Mouse (Mus musculus): ENCODE data around the gene Tpst1. TPM values are rescaled to one million over a fixed set of nuclear protein-coding genes. Genes with fewer than 3 reads are reported as not detected.
A peak's percentile ranks its signal among the peaks of the same experiment; 100 is the strongest.
"Not testable (repeated sequence)": the region's sequence is repeated elsewhere in the genome, so short reads cannot be mapped to it uniquely, and the experiment has no call there.

Gene Tpst1
- 56.7 and 59.0 TPM in 2 replicates for polyA plus RNA-seq (2015; fragmentation: Nextera tagmentation; extraction: Ambion mirVana)

- no peak within 1 kb of the TSS for H3K9ac ChIP-seq
- 0 out of 2 replicates have a peak, but pooled peaks cover 3% of the 10 kb centered on the region for H3K9me3 ChIP-seq
- H3K36me3 ChIP-seq = no peaks in the 10 kb centered on the region
- H3K4me3 ChIP-seq = no peak within 1 kb of the TSS
- H3K4me2 ChIP-seq = no peak within 1 kb of the TSS
- no peak for ATAC-seq (ENCODE audit: low read depth)
- WGBS = 91% methylated on average over 6 of the region's 6 CpGs
- H3K4me1 ChIP-seq (replicated peaks) = no peaks in the 10 kb centered on the region
- H3K27me3 ChIP-seq = no peaks in the 10 kb centered on the region
- no peak within 1 kb of the TSS for H3K27ac ChIP-seq (replicated peaks)
These were observed at the start of gene Tpst1 for GRCm38 (mm10) chr5:130073026-130073425. Tpst1 (plus strand) TSS chr5:130073326.

GRCm38 (mm10) chr5:130023767-130024539 lies 49.2 kb upstream of the Tpst1 start:
- no peaks in the 10 kb centered on the region for H3K36me3 ChIP-seq
- H3K4me1 ChIP-seq (replicated peaks) = peaks cover 18% of the 10 kb centered on the region
- peak overlapping the region; percentile 58 for H3K4me3 ChIP-seq
- H3K27me3 ChIP-seq = peaks cover 20% of the 10 kb centered on the region
- peak; percentile 92 for ATAC-seq (ENCODE audit: low read depth)
- peak overlapping the region; percentile 90 for H3K4me2 ChIP-seq
- peak overlapping the region; percentile 79 for H3K27ac ChIP-seq (replicated peaks)
- WGBS = under 1% methylated on average over 32 of the region's 32 CpGs
- peak overlapping the region; percentile 75 for H3K9ac ChIP-seq
- H3K9me3 ChIP-seq = no peaks in the 10 kb centered on the region

DNA sequence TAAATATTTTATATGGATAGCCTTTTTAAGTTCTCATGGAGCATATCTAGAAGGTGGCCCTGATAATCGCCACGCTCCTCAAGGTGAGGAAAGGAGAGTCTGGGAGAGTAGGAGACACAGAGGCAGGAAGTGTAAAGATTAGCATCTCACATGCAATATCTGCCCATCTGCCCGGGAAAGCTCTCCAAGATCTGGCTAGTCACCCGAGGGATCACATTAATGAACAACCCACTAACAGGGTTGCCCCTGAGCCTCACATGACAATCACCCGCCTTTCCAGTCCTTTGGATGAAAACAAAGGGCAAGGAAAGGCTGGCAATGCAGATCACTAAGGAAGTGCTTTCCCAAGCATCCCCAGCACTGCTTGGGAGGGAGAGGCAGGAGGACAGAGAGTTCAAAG lies 46.0 kb upstream of the Tpst1 start:
- Histone ChIP-seq H3K4me2 (no peak overlapping the region), H3K9ac (no peak overlapping the region), H3K9me3 (no peaks in the 10 kb centered on the region), H3K27me3 (peaks cover 20% of the 10 kb centered on the region), H3K4me1 (replicated peaks) (peaks cover 17% of the 10 kb centered on the region), H3K27ac (replicated peaks) (no peak overlapping the region), H3K36me3 (no peaks in the 10 kb centered on the region), H3K4me3 (no peak overlapping the region)
- 84% methylated on average over 5 of the region's 5 CpGs for WGBS
- ATAC-seq (ENCODE audit: low read depth) = no peak

- Histone ChIP-seq H3K4me3 (no peak overlapping the region), H3K9me3 (no peaks in the 10 kb centered on the region), H3K9ac (no peak overlapping the region), H3K4me1 (replicated peaks) (peaks cover 14% of the 10 kb centered on the region), H3K4me2 (no peak overlapping the region), H3K27me3 (peaks cover 20% of the 10 kb centered on the region), H3K27ac (replicated peaks) (no peak overlapping the region), H3K36me3 (no peaks in the 10 kb centered on the region)
- no peak for ATAC-seq (ENCODE audit: low read depth)
- WGBS = 85% methylated on average over 7 of the region's 7 CpGs
These were observed 45.4 kb upstream of the Tpst1 start for GRCm38 (mm10) chr5:130027696-130028095.

GRCm38 (mm10) chr5:130029142-130029897 lies 43.8 kb upstream of the Tpst1 start, which contains the start of the genes Asl and Crcp:
Asl (minus strand) TSS chr5:130029247.
Crcp (plus strand) TSS chr5:130029290.
- Histone ChIP-seq H3K9ac (peak within 1 kb of the TSS; percentile 85), H3K27me3 (peaks cover 20% of the 10 kb centered on the region), H3K4me2 (peak within 1 kb of the TSS; percentile 79), H3K36me3 (no peaks in the 10 kb centered on the region), H3K4me3 (peak within 1 kb of the TSS; percentile 69), H3K27ac (replicated peaks) (peak within 1 kb of the TSS; percentile 96), H3K9me3 (no peaks in the 10 kb centered on the region), H3K4me1 (replicated peaks) (peaks cover 9% of the 10 kb centered on the region)
- 3% methylated on average over 51 of the region's 51 CpGs for WGBS
- peak; percentile 85 for ATAC-seq (ENCODE audit: low read depth)

DNA sequence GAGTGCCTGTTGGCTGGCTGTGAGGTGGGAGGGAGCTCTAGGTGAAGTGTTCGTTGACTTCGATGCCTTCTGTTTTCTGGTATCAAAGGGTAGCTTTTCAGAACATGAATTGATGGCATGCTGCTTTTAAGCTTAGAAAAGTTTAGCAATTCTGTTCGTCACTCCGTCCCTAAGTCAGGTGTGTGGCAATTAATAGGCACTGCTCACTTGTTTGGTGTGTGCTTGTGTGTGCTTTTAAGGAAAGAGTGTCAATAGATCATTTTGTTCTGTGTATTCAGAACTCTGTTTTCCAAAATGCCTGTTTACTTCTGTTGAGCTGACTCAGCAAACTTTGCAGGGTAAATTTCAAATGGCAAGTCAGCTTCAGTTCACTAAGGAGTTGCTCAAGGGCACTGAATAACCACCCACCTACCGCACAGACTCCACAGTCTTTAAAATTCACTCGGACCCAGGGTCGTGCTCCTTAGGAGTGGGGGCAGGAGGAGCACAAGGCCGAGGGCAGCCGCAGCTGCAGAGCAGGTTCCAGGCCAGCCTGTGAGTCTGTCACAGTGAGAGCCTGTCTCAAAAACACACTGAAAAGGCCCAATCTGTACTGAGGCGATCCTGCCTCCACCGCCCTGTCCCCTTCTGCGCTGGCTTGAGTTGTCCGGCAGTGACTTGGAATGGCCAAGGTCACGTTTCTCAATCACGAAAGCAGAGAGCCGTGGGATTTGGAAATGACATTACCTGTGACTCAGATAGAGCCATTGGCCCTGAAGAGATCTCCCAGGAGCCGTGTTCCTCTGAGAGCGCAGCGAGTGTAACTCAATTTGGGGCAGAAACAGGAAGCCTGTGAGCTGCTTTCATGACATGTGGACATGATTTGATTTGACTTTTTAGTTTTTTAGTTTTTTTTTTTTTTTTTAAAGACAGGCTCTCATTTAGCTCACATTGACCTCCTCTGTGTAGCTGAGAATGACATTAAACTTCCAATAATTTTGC lies 41.4 kb upstream of the Tpst1 start:
- WGBS = 90% methylated on average over 19 of the region's 19 CpGs
- Histone ChIP-seq H3K4me3 (no peak overlapping the region), H3K9me3 (no peaks in the 10 kb centered on the region), H3K27ac (replicated peaks) (no peak overlapping the region), H3K36me3 (peaks cover 17% of the 10 kb centered on the region), H3K9ac (no peak overlapping the region), H3K4me2 (no peak overlapping the region), H3K4me1 (replicated peaks) (peaks cover 9% of the 10 kb centered on the region), H3K27me3 (peaks cover 11% of the 10 kb centered on the region)
- no peak for ATAC-seq (ENCODE audit: low read depth)

DNA sequence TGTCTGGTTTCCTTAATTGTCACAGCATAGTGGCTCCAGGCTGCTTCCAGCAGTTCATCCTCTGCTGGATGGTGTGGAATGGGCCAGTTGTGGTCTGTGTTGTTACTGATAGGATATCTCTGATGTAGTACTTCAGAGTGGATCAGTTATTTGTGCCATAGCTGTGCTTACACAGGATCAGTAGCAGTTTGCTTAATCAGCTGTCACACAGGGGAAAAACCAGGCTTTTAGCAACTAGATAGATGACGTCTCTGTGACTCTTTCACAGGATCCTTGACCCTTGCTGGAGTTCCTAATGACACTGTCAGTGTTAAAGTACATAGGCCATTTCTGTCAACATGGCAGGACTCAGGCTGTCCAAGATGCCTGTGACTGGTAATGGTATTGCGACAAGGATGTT lies 39.3 kb upstream of the Tpst1 start:
- Histone ChIP-seq H3K4me2 (no peak overlapping the region), H3K27ac (replicated peaks) (no peak overlapping the region), H3K4me1 (replicated peaks) (peaks cover 9% of the 10 kb centered on the region), H3K4me3 (no peak overlapping the region), H3K27me3 (no peaks in the 10 kb centered on the region), H3K9me3 (no peaks in the 10 kb centered on the region), H3K36me3 (peaks cover 30% of the 10 kb centered on the region), H3K9ac (no peak overlapping the region)
- WGBS = 84% methylated on average over 2 of the region's 2 CpGs
- ATAC-seq (ENCODE audit: low read depth) = no peak

GRCm38 (mm10) chr5:130036300-130036699 lies 36.8 kb upstream of the Tpst1 start:
- not testable (repeated sequence) for H3K4me2 ChIP-seq; H3K9ac ChIP-seq; H3K27ac ChIP-seq (replicated peaks); ATAC-seq (ENCODE audit: low read depth); H3K4me1 ChIP-seq (replicated peaks); H3K9me3 ChIP-seq; H3K4me3 ChIP-seq; H3K27me3 ChIP-seq
- H3K36me3 ChIP-seq = peaks cover 50% of the 10 kb centered on the region
- 70% methylated on average over 2 of the region's 2 CpGs for WGBS

DNA sequence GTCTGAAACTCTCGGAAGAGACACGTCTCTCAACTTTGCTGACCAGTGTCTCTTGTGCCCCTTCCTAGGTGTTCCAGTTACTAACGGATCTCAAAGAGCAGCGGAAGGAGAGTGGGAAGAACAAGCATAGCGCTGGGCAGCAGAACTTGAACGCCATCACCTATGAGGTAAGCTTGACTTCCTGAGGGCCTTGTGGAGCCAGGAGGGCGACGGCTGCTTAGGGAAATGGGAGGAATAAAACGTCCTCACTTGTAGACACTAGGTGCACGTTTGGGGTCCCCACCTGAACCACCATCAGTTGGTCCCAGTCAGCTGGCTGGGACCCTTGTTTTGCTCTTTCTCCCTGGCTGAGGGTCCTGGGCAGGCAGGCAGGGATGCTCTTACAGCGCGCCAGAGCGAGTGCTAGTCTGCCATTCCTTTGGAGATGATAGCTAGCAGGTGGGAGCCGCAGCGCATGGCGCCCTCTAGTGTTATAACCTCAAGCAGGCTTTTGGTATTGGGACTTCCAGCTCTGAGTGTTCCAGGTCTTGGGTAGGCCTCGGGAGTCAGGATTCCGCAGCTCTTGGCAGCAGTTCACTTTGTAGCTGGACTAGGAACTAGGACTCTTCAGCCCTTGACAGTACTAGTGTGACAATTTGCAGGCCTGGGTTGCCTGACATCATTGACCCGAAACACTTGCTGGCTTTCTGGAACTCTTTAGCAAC lies 35.2 kb upstream of the Tpst1 start:
- H3K9me3 ChIP-seq = no peaks in the 10 kb centered on the region
- H3K4me3 ChIP-seq = no peak overlapping the region
- no peak for ATAC-seq (ENCODE audit: low read depth)
- H3K4me2 ChIP-seq = no peak overlapping the region
- no peaks in the 10 kb centered on the region for H3K27me3 ChIP-seq
- WGBS = 70% methylated on average over 19 of the region's 19 CpGs
- no peaks in the 10 kb centered on the region for H3K4me1 ChIP-seq (replicated peaks)
- no peak overlapping the region for H3K9ac ChIP-seq
- H3K27ac ChIP-seq (replicated peaks) = no peak overlapping the region
- peaks cover 65% of the 10 kb centered on the region for H3K36me3 ChIP-seq

DNA sequence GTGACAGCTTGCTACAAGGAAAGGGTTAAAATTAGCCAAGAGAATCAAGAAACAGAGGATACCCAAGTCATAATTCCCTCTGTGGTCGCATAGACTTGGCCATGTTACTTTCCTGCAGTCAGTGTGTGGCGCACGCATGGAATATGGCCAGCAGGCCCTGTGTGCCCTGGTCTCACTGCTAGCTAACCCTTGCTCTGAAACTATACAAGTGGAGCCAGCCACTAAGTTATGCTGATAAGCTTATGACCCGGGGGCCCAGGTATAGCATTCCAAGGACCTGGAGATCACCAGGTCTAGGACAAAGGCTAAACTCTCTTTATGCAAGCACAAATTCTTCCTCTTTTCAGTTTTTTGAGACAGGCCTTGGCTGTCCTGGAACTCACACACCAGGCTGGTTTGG lies 32.3 kb upstream of the Tpst1 start:
- Histone ChIP-seq H3K4me1 (replicated peaks) (no peaks in the 10 kb centered on the region), H3K9ac (no peak overlapping the region), H3K4me3 (no peak overlapping the region), H3K4me2 (no peak overlapping the region), H3K27me3 (no peaks in the 10 kb centered on the region), H3K27ac (replicated peaks) (no peak overlapping the region), H3K36me3 (peaks cover 83% of the 10 kb centered on the region), H3K9me3 (no peaks in the 10 kb centered on the region)
- WGBS = 96% methylated on average over 4 of the region's 4 CpGs
- no peak for ATAC-seq (ENCODE audit: low read depth)

DNA sequence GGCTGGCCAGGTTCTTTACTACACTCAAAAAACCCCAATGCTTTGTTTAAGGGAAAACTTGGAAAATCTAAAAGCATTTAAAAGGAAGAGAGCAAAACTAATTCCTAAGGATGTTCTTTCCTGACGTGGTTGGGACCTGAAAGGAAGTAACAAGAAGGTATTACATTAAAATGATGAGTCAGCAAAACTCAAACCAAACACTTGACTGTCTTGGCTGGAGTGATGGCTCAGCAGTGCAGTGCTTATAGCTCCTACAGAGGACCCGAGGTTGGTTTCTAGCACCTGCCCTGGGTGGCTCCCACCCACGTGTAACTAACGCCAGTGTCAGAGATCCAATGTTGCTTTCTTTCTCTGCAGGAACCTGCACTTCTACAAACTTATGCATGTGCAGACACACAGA lies 31.9 kb upstream of the Tpst1 start:
- peaks cover 85% of the 10 kb centered on the region for H3K36me3 ChIP-seq
- H3K4me1 ChIP-seq (replicated peaks) = no peaks in the 10 kb centered on the region
- H3K27me3 ChIP-seq = no peaks in the 10 kb centered on the region
- H3K9ac ChIP-seq = no peak overlapping the region
- no peak overlapping the region for H3K27ac ChIP-seq (replicated peaks)
- H3K9me3 ChIP-seq = no peaks in the 10 kb centered on the region
- H3K4me2 ChIP-seq = no peak overlapping the region
- ATAC-seq (ENCODE audit: low read depth) = no peak
- whole genome bisulfite sequencing = 93% methylated on average over 4 of the region's 4 CpGs
- no peak overlapping the region for H3K4me3 ChIP-seq
